Mouse (Mus musculus) testis, adult 2 months (tissue): ENCODE data around the gene Nectin3. TPM values are rescaled to one million over a fixed set of nuclear protein-coding genes. Genes with fewer than 3 reads are reported as not detected.

Source experiments
- H3K27ac ChIP-seq: fragments of 200-500 bp; 2 replicates; pipeline ENCODE4 v1.5.1; 2012; ENCODE audit warnings: low read depth, low read length; ENCODE audit not compliant: control insufficient read depth, insufficient read depth
- H3K27me3 ChIP-seq: fragments of 200-500 bp; 2 replicates; pipeline ENCODE4 v1.6.1; 2012; ENCODE audit warnings: mild to moderate bottlenecking, low read length, moderate library complexity; ENCODE audit not compliant: control insufficient read depth, insufficient read depth
- H3K36me3 ChIP-seq: fragments of 200-500 bp; 2 replicates; pipeline ENCODE4 v1.6.1; 2012; ENCODE audit warnings: mild to moderate bottlenecking, low read length; ENCODE audit not compliant: control insufficient read depth, insufficient read depth
- H3K4me1 ChIP-seq: fragments of 200-500 bp; 2 replicates; pipeline ENCODE4 v1.6.1; 2012; ENCODE audit warnings: low read length; ENCODE audit not compliant: control insufficient read depth, insufficient read depth
- H3K4me3 ChIP-seq: fragments of 200-500 bp; 2 replicates; pipeline ENCODE4 v1.5.1; 2012; ENCODE audit warnings: low read depth, mild to moderate bottlenecking, low read length, moderate library complexity, mixed read lengths; ENCODE audit not compliant: control insufficient read depth
- CTCF ChIP-seq: fragments of 200-500 bp; IDR thresholded peaks from 2 replicates; pipeline ENCODE4 v1.5.1; 2012; ENCODE audit warnings: low read depth, mild to moderate bottlenecking, inconsistent platforms, low read length, moderate library complexity; ENCODE audit not compliant: control insufficient read depth, insufficient read depth, insufficient replicate concordance
- POLR2A ChIP-seq: fragments of 200-500 bp; IDR thresholded peaks from 2 replicates; pipeline ENCODE4 v1.6.1; 2012; ENCODE audit warnings: low read depth, mild to moderate bottlenecking, inconsistent platforms, low read length, moderate library complexity; ENCODE audit not compliant: control insufficient read depth
- polyA plus RNA-seq: library from polyadenylated mRNA; depleted of rRNA; stranded (reverse); fragments of >200 nt; gene quantifications from 2 replicates; pipeline ENCODE4 v1.2.3, GENCODE M21; 2012

Nectin3 gene
- polyA plus RNA-seq, 1 experiment = 197 TPM

DNA sequence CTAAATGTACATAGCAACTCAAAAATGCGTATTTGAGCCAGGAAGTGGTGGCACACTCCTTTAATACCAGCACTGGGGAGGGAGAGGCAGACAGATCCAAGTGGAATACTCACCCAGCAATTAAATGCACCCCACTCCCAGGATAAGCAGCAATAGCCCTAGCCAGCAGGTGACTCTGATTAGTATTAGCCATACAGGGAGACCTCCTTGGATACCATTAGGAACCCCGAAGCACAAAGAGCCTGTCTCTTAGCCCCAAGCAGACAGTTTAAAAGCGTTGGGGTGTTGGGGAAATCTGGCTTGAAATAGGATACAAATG is 87.6 kb downstream of the Nectin3 start:
- H3K4me3 ChIP-seq = no peak overlapping the region
- TF ChIP-seq CTCF = no peak
- no peak for TF ChIP-seq POLR2A
- H3K4me1 ChIP-seq = no peaks in the 10 kb centered on the region
- no peaks in the 10 kb centered on the region for H3K36me3 ChIP-seq
- no peaks in the 10 kb centered on the region for H3K27me3 ChIP-seq
- no peak overlapping the region for H3K27ac ChIP-seq

GRCm38 (mm10) chr16:46410053-46410738 is 88.1 kb downstream of the Nectin3 start:
- H3K4me1 ChIP-seq = no peaks in the 10 kb centered on the region
- no peaks in the 10 kb centered on the region for H3K36me3 ChIP-seq
- H3K4me3 ChIP-seq = no peak overlapping the region
- H3K27ac ChIP-seq = no peak overlapping the region
- no peaks in the 10 kb centered on the region for H3K27me3 ChIP-seq
- TF ChIP-seq POLR2A (no peak), CTCF (no peak)

- no peak for TF ChIP-seq POLR2A
- TF ChIP-seq CTCF = no peak
- Histone ChIP-seq H3K27ac (no peak overlapping the region), H3K4me3 (no peak overlapping the region), H3K4me1 (no peaks in the 10 kb centered on the region), H3K27me3 (no peaks in the 10 kb centered on the region), H3K36me3 (no peaks in the 10 kb centered on the region)
Measured at GRCm38 (mm10) chr16:46407997-46408396, 90.3 kb downstream of the Nectin3 start.

GRCm38 (mm10) chr16:46406844-46407639 is 91.3 kb downstream of the Nectin3 start:
- Histone ChIP-seq H3K4me1 (no peaks in the 10 kb centered on the region), H3K36me3 (no peaks in the 10 kb centered on the region), H3K27ac (no peak overlapping the region), H3K4me3 (no peak overlapping the region), H3K27me3 (no peaks in the 10 kb centered on the region)
- TF ChIP-seq CTCF (no peak), POLR2A (no peak)

DNA sequence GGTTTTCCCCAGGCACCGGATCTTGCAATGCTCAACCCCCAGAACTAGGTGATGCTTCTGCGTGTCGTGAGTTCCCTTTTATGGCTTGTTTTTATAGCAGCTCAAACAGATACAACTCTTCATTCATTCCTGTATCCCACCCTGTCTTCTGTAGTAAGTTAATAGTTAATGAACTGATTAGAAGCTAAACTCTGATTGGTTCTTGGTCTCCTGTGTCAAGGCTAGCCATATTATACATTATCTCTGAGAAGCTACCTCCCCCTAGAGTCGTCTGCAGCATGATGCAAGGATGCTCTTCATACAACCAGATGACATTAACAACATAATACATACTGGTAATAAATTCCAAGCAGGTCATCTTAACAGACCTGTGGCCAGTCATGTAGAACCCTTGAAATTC is 100.4 kb downstream of the Nectin3 start:
- Histone ChIP-seq H3K27me3 (no peaks in the 10 kb centered on the region), H3K36me3 (no peaks in the 10 kb centered on the region), H3K4me1 (no peaks in the 10 kb centered on the region), H3K4me3 (no peak overlapping the region), H3K27ac (no peak overlapping the region)
- TF ChIP-seq POLR2A (no peak), CTCF (no peak)

- Histone ChIP-seq H3K4me3 (no peak overlapping the region), H3K4me1 (no peaks in the 10 kb centered on the region), H3K36me3 (no peaks in the 10 kb centered on the region), H3K27me3 (no peaks in the 10 kb centered on the region), H3K27ac (no peak overlapping the region)
- TF ChIP-seq POLR2A (no peak), CTCF (no peak)
Measured at GRCm38 (mm10) chr16:46389415-46390033, 108.8 kb downstream of the Nectin3 start.
